Mouse (Mus musculus) neural tube, embryonic 13.5 days (tissue): ENCODE data around the gene Tnfrsf13b. TPM values are rescaled to one million over a fixed set of nuclear protein-coding genes. Genes with fewer than 3 reads are reported as not detected.

Source experiments
- ATAC-seq: fragments of 200-750 bp; cut with Nextera tagmentation; 2 replicates; pipeline ENCODE4 v1.8.0; 2017; ENCODE audit warnings: low read depth, mild to moderate bottlenecking, moderate TSS enrichment, moderate library complexity
- H3K27ac ChIP-seq: fragments of 300-500 bp; sonication (generic); replicated peaks from 2 replicates; pipeline ENCODE4 v1.5.1; 2015; ENCODE audit warnings: moderate library complexity, mild to moderate bottlenecking, inconsistent platforms
- H3K27me3 ChIP-seq: fragments of 300-500 bp; sonication (generic); 2 replicates; pipeline ENCODE4 v1.6.1; 2015; ENCODE audit warnings: mild to moderate bottlenecking, inconsistent platforms
- H3K36me3 ChIP-seq: fragments of 300-500 bp; sonication (generic); 2 replicates; pipeline ENCODE4 v1.6.1; 2015; ENCODE audit warnings: mild to moderate bottlenecking, inconsistent platforms
- H3K4me1 ChIP-seq: fragments of 300-500 bp; sonication (generic); replicated peaks from 2 replicates; pipeline ENCODE4 v1.6.1; 2015; ENCODE audit warnings: inconsistent platforms
- H3K4me2 ChIP-seq: fragments of 300-500 bp; sonication (generic); 2 replicates; pipeline ENCODE4 v1.6.1; 2015; ENCODE audit warnings: inconsistent platforms, mild to moderate bottlenecking, moderate library complexity
- H3K4me3 ChIP-seq: fragments of 300-500 bp; sonication (generic); 2 replicates; pipeline ENCODE4 v1.5.1; 2015; ENCODE audit warnings: mild to moderate bottlenecking, inconsistent platforms
- H3K9ac ChIP-seq: fragments of 300-500 bp; sonication (generic); 2 replicates; pipeline ENCODE4 v1.6.1; 2015; ENCODE audit warnings: moderate library complexity, mild to moderate bottlenecking, inconsistent platforms
- H3K9me3 ChIP-seq: fragments of 300-500 bp; sonication (generic); 2 replicates; pipeline ENCODE4 v1.6.1; 2016; ENCODE audit warnings: inconsistent platforms
- WGBS: fragments of 180-500 bp; shearing (Covaris S2); methylation state at CpG from one replicate; pipeline ENCODE4 v1.1.7; 2015; 5-methylcytosine and 5-hydroxymethylcytosine counted together
- polyA plus RNA-seq: library from polyadenylated mRNA; unstranded; fragments of >200 nt; fragmentation: Nextera tagmentation; extraction: Ambion mirVana; gene quantifications from 2 replicates; pipeline ENCODE4 v1.2.1, GENCODE M21; 2015

Gene Tnfrsf13b
- polyA plus RNA-seq, 1 experiment from 2014 or later = 1.5 TPM

DNA sequence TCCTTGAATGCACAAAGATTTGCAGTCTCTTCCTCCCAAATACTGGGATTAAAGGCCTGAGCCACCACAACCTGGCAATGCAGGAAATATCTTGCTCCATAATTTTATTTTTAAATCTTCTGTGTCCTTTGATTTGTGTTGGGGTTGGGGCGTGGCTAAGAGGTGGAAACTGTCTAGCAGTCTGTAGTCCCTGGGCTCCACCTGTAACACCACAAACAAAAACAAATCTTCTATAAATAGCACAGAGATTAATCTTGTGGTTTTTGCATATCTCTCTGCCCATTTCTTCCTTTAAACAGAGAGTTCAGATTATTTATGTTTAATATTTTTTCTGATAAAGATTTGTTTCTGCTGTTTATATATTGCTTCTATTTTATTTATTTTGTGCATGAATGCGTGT is 6.4 kb downstream of the Tnfrsf13b start:
- 84% methylated on average over 2 of the region's 2 CpGs for whole genome bisulfite sequencing
- Histone ChIP-seq H3K4me1 (no peaks in the 10 kb centered on the region), H3K36me3 (no peaks in the 10 kb centered on the region), H3K4me2 (no peak overlapping the region), H3K9ac (no peak overlapping the region), H3K27ac (no peak overlapping the region), H3K4me3 (no peak overlapping the region), H3K27me3 (no peaks in the 10 kb centered on the region), H3K9me3 (no peaks in the 10 kb centered on the region)
- no peak for ATAC-seq

- Histone ChIP-seq H3K4me2 (no peak overlapping the region), H3K9me3 (no peaks in the 10 kb centered on the region), H3K4me3 (no peak overlapping the region), H3K36me3 (no peaks in the 10 kb centered on the region), H3K4me1 (peaks cover under 1% of the 10 kb centered on the region), H3K27ac (no peak overlapping the region), H3K27me3 (no peaks in the 10 kb centered on the region), H3K9ac (no peak overlapping the region)
- no peak for ATAC-seq
- WGBS = 80% methylated on average over 2 of the region's 2 CpGs
These were observed 15.1 kb downstream of the Tnfrsf13b start for GRCm38 (mm10) chr11:61141693-61142092.

DNA sequence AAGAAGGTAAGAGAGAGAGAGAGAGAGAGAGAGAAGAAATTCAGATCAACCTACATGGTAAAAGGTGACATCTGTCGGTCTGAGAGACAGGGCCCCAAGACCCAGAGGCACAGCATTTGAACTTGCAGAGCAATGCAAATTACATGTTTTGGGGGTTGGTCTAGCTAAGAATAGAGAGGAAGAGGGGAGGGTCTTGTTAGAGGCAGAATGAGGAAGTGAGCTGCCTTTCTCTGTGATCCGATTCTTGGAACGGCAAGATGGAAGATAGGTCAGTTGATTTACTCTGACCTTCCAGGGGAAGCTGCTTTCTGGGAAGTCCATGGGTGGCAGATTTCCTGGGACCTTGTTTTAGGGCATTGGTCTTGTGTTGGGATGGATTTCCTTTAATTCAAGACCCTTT is 15.7 kb downstream of the Tnfrsf13b start:
- H3K27ac ChIP-seq = no peak overlapping the region
- no peak overlapping the region for H3K9ac ChIP-seq
- WGBS = 75% methylated on average over 3 of the region's 3 CpGs
- peaks cover 6% of the 10 kb centered on the region for H3K4me1 ChIP-seq
- no peaks in the 10 kb centered on the region for H3K36me3 ChIP-seq
- H3K4me3 ChIP-seq = no peak overlapping the region
- no peak for ATAC-seq
- no peak overlapping the region for H3K4me2 ChIP-seq
- H3K27me3 ChIP-seq = 0 out of 2 replicates have a peak, but pooled peaks cover 2% of the 10 kb centered on the region
- H3K9me3 ChIP-seq = no peaks in the 10 kb centered on the region

DNA sequence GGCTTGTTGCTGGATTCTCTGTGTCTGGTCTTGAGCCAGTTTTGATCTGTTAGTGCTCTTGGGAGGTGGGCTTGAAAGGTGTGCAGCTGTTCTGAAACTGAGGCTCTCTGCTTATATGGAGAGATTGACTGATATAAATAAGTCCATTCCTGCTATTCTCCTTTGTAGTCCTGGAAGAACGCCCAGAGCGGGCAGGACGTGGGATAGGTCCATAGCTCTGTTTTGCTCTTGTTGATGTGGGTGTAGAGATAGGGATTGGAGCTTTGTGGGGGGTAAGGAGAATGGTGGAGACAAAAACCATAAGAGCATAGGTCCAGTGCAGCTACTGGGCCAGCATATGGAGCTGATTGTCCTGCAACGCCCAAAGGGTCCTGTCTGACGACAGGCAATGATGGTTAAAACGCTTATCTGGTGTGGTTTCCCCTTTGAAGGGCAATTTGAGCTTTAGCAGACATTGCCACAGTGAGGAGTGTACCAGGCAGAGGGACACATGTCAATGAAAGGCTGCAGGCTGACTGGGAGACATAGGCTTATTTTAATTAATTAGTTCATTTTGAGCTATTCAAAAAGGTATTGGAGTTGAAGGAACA is 16.5 kb downstream of the Tnfrsf13b start:
- ATAC-seq = no peak
- no peaks in the 10 kb centered on the region for H3K9me3 ChIP-seq
- WGBS = 70% methylated on average over 6 of the region's 6 CpGs
- no peak overlapping the region for H3K4me2 ChIP-seq
- H3K9ac ChIP-seq = no peak overlapping the region
- H3K27ac ChIP-seq = no peak overlapping the region
- peaks cover 13% of the 10 kb centered on the region for H3K4me1 ChIP-seq
- H3K4me3 ChIP-seq = no peak overlapping the region
- peaks cover 9% of the 10 kb centered on the region; the same call in 1 of the 2 replicates for H3K27me3 ChIP-seq
- no peaks in the 10 kb centered on the region for H3K36me3 ChIP-seq

GRCm38 (mm10) chr11:61143564-61144469 is 17.3 kb downstream of the Tnfrsf13b start:
- no peak overlapping the region for H3K9ac ChIP-seq
- 77% methylated on average over 7 of the region's 7 CpGs for WGBS
- H3K9me3 ChIP-seq = no peaks in the 10 kb centered on the region

DNA sequence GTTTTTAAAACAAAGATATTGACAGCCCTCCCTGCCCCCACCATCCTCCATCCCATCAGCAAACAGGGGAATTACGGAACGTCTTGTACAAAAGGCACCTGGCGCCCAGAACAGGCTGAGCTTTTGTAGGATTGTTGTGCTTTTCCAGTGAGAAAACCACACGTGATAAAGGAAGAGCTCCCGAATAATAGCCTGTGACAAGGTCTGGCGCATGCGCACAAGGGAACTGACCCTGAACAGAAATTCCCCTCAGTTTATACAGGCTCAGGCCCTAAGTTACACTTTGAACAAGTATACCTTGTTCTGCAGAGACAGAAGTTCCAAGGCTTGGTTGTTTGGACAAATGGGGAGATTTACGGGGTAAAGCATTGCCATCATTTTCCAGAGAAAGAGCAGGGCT is 19.0 kb downstream of the Tnfrsf13b start:
- no peak overlapping the region for H3K4me2 ChIP-seq
- H3K27me3 ChIP-seq = peaks cover 14% of the 10 kb centered on the region
- ATAC-seq = no peak

More at GRCm38 (mm10) chr11:61143564-61144469, 17.3 kb downstream of the Tnfrsf13b start:
- Histone ChIP-seq H3K4me1 (peaks cover 13% of the 10 kb centered on the region), H3K36me3 (no peaks in the 10 kb centered on the region), H3K4me3 (no peak overlapping the region), H3K27ac (no peak overlapping the region), H3K4me2 (no peak overlapping the region), H3K27me3 (peaks cover 14% of the 10 kb centered on the region)
- no peak for ATAC-seq

GRCm38 (mm10) chr11:61146645-61147299 is 20.2 kb downstream of the Tnfrsf13b start:
- Histone ChIP-seq H3K4me3 (peak overlapping the region; percentile 40), H3K4me1 (peaks cover 13% of the 10 kb centered on the region), H3K36me3 (peaks cover 8% of the 10 kb centered on the region), H3K27me3 (peaks cover 14% of the 10 kb centered on the region), H3K9me3 (no peaks in the 10 kb centered on the region), H3K27ac (no peak overlapping the region), H3K4me2 (peak overlapping the region; percentile 71), H3K9ac (peak overlapping the region; percentile 62)
- peak; percentile 55; the same call in 1 of the 2 replicates for ATAC-seq
- 16% methylated on average over 20 of the region's 20 CpGs for WGBS

More for the DNA sequence above, 19.0 kb downstream of the Tnfrsf13b start:
- WGBS = 60% methylated on average over 8 of the region's 8 CpGs
- Histone ChIP-seq H3K9me3 (no peaks in the 10 kb centered on the region), H3K36me3 (no peaks in the 10 kb centered on the region), H3K9ac (no peak overlapping the region), H3K4me3 (no peak overlapping the region), H3K27ac (no peak overlapping the region), H3K4me1 (peaks cover 13% of the 10 kb centered on the region)

DNA sequence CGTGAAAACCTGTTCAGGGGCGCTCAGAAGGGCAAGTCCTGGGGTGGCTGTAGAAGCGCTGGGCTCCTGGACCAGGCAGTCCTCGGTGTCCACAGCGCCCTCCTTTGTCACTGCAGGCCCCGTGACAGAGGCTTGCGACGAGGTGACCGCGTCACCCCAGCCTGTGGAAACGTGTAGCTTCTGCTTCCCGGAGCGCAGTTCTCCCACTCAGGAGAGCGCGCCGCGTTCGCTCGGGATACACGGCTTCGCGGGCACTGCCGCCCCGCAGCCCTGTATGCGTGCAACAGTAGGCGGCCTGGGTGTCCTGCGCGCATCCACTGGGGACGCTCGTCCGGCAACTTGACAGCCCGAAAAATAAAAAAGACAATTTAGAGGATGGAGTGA is 20.7 kb downstream of the Tnfrsf13b start:
- Histone ChIP-seq H3K27me3 (peaks cover 14% of the 10 kb centered on the region), H3K9ac (peak overlapping the region; percentile 62), H3K4me3 (peak overlapping the region; percentile 40), H3K36me3 (peaks cover 14% of the 10 kb centered on the region), H3K4me2 (peak overlapping the region; percentile 71), H3K4me1 (peaks cover 13% of the 10 kb centered on the region), H3K27ac (no peak overlapping the region), H3K9me3 (no peaks in the 10 kb centered on the region)
- peak; percentile 62; the same call in 1 of the 2 replicates for ATAC-seq
- WGBS = 5% methylated on average over 32 of the region's 32 CpGs

DNA sequence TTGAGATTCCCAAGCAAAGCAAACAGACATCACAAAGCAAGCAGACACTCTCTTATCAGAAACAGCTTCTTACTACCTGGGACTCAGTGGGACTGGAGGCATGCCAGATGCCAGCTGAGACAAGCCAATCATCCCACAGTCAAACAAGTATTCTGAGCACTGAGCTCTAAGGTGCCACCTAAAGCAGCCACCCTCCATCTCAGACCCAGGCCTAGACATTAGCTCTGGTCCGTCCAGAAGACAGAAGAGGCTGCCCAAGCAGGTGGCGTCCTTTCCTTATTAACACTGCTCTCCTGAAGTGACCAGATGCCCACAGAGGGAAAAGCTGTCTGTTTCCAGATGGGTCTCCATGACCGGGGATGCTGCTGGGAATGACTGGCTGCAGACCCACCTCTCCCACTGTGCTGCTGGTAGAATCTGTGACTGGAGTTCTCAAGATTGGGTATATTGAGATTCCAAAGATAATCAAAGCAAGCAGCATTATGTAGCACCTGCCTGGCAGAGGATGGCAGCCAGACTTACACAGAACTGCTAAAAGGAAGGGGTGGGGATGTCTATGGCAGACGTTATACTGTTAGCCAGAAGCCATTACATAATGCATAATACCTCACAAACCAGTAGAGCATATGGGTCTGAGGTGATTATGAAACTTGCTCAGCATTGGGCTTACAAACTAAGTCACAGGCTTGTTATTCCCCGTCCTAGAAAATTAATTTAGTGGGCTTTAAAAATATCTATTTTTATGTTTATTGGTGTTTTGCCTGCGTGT is 23.9 kb downstream of the Tnfrsf13b start:
- 67% methylated on average over 6 of the region's 6 CpGs for WGBS
- no peak overlapping the region for H3K4me2 ChIP-seq
- peaks cover 13% of the 10 kb centered on the region for H3K4me1 ChIP-seq
- H3K36me3 ChIP-seq = peaks cover 45% of the 10 kb centered on the region
- peaks cover 14% of the 10 kb centered on the region for H3K27me3 ChIP-seq
- H3K4me3 ChIP-seq = no peak overlapping the region
- no peak for ATAC-seq
- no peak overlapping the region for H3K27ac ChIP-seq
- no peaks in the 10 kb centered on the region for H3K9me3 ChIP-seq
- H3K9ac ChIP-seq = no peak overlapping the region

DNA sequence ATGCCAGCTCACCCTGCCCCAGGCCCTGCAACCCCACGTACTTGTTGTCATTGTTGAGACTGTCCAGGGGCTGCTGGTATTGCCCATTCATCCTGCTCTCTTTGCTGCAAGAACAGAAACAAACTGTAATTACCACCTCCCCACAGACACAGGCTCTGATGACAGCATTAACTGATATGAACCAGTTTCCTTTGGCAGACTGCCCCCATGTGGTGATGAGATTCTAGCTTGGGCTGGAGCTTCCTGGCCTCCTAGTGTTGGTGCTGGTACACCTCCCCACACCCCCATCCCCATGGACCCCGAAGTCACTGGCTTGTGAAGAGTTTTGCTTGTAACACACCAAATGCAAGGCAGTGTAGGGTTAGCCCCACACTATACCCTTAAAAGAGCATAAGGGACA is 29.2 kb downstream of the Tnfrsf13b start:
- no peak for ATAC-seq
- no peak overlapping the region for H3K27ac ChIP-seq
- no peak overlapping the region for H3K4me2 ChIP-seq
- no peaks in the 10 kb centered on the region for H3K4me1 ChIP-seq
- H3K27me3 ChIP-seq = no peaks in the 10 kb centered on the region
- peaks cover 98% of the 10 kb centered on the region for H3K36me3 ChIP-seq
- H3K9me3 ChIP-seq = no peaks in the 10 kb centered on the region
- H3K4me3 ChIP-seq = no peak overlapping the region
- WGBS = 90% methylated on average over 2 of the region's 2 CpGs
- H3K9ac ChIP-seq = no peak overlapping the region

GRCm38 (mm10) chr11:61158141-61158540 is 31.6 kb downstream of the Tnfrsf13b start:
- Histone ChIP-seq H3K36me3 (peaks cover 100% of the 10 kb centered on the region), H3K4me3 (no peak overlapping the region), H3K9me3 (no peaks in the 10 kb centered on the region), H3K27ac (no peak overlapping the region), H3K27me3 (no peaks in the 10 kb centered on the region), H3K4me2 (no peak overlapping the region), H3K9ac (no peak overlapping the region), H3K4me1 (no peaks in the 10 kb centered on the region)
- WGBS = 59% methylated on average over 3 of the region's 3 CpGs
- ATAC-seq = no peak
